Mouse (Mus musculus) lung, postnatal 0 days (tissue): ENCODE measurements around the gene Rsph10b. TPM values are rescaled to one million over a fixed set of nuclear protein-coding genes. Genes with fewer than 3 reads are reported as not detected.

Source experiments
- ATAC-seq: fragments of 200-750 bp; cut with Nextera tagmentation; 2 replicates; pipeline ENCODE4 v1.8.0; 2017; ENCODE audit warnings: moderate library complexity
- DNase-seq: peaks from one replicate; pipeline ENCODE4 v3.0.0-alpha.2; 2016; ENCODE audit warnings: low spot score
- H3K27ac ChIP-seq: fragments of 300-500 bp; sonication (generic); 2 replicates; pipeline ENCODE4 v1.5.1; 2014; ENCODE audit warnings: antibody characterized with exemption, mild to moderate bottlenecking, low read length, mixed read lengths
- H3K27me3 ChIP-seq: fragments of 300-500 bp; sonication (generic); replicated peaks from 2 replicates; pipeline ENCODE4 v1.6.1; 2014; ENCODE audit warnings: low read length, mixed read lengths; ENCODE audit not compliant: insufficient read depth
- H3K36me3 ChIP-seq: fragments of 300-500 bp; sonication (generic); 2 replicates; pipeline ENCODE4 v1.6.1; 2014; ENCODE audit warnings: low read length, mixed read lengths; ENCODE audit not compliant: insufficient read depth
- H3K4me1 ChIP-seq: fragments of 300-500 bp; sonication (generic); 2 replicates; pipeline ENCODE4 v1.6.1; 2014; ENCODE audit warnings: antibody characterized with exemption, low read depth, low read length, mixed read lengths; ENCODE audit not compliant: insufficient read depth
- H3K4me2 ChIP-seq: fragments of 300-500 bp; sonication (generic); replicated peaks from 2 replicates; pipeline ENCODE4 v1.6.1; 2014; ENCODE audit warnings: low read depth, mild to moderate bottlenecking, low read length, moderate library complexity, mixed read lengths
- H3K4me3 ChIP-seq: fragments of 300-500 bp; sonication (generic); 2 replicates; pipeline ENCODE4 v1.5.1; 2014; ENCODE audit warnings: low read depth, low read length
- H3K9ac ChIP-seq: fragments of 300-500 bp; sonication (generic); replicated peaks from 2 replicates; pipeline ENCODE4 v1.6.1; 2014; ENCODE audit warnings: low read depth, mild to moderate bottlenecking
- H3K9me3 ChIP-seq: fragments of 300-500 bp; sonication (generic); 2 replicates; pipeline ENCODE4 v1.6.1; 2016; ENCODE audit warnings: low read length, mixed read lengths
- CTCF ChIP-seq: IDR thresholded peaks from 2 replicates; pipeline ENCODE4 v1.5.1; 2016; ENCODE audit warnings: antibody characterized with exemption, mild to moderate bottlenecking
- EP300 ChIP-seq: IDR thresholded peaks from 2 replicates; pipeline ENCODE4 v1.6.1; 2016; ENCODE audit warnings: antibody characterized with exemption, mild to moderate bottlenecking, control low read depth
- WGBS: fragments of 180-500 bp; shearing (Covaris S2); extraction: QIAGEN DNeasy Blood & Tissue Kit; methylation state at CpG from one replicate; pipeline ENCODE4 v1.1.7; 2014; 5-methylcytosine and 5-hydroxymethylcytosine counted together
- polyA plus RNA-seq: library from polyadenylated mRNA; unstranded; fragments of >200 nt; fragmentation: Nextera tagmentation; extraction: Ambion mirVana; gene quantifications from 2 replicates; pipeline ENCODE4 v1.2.1, GENCODE M21; 2015

Gene Rsph10b
- polyA plus RNA-seq, 1 experiment from 2014 or later, result 3.0 TPM

GRCm38 (mm10) chr5:143980858-143981257, 48.0 kb downstream of the Rsph10b start:
- Histone ChIP-seq H3K9me3 (no peaks in the 10 kb centered on the region), H3K9ac (no peak overlapping the region), H3K4me2 (no peak overlapping the region), H3K4me3 (no peak overlapping the region), H3K27me3 (no peaks in the 10 kb centered on the region), H3K27ac (no peak overlapping the region), H3K36me3 (peaks cover 8% of the 10 kb centered on the region), H3K4me1 (no peaks in the 10 kb centered on the region)
- TF ChIP-seq EP300 (no peak), CTCF (no peak)
- ATAC-seq, result peak; percentile 47; the same call in 1 of the 2 replicates
- WGBS, result 19% methylated on average over 9 of the region's 9 CpGs
- peak; percentile 20 for DNase-seq

GRCm38 (mm10) chr5:143982361-143982760, 49.5 kb downstream of the Rsph10b start:
- TF ChIP-seq EP300 (no peak), CTCF (no peak)
- H3K27me3 ChIP-seq, result no peaks in the 10 kb centered on the region

GRCm38 (mm10) chr5:143985381-143985780, 52.5 kb downstream of the Rsph10b start:
- Histone ChIP-seq H3K36me3 (peaks cover 27% of the 10 kb centered on the region), H3K4me1 (no peaks in the 10 kb centered on the region), H3K27me3 (no peaks in the 10 kb centered on the region), H3K27ac (no peak overlapping the region), H3K4me3 (no peak overlapping the region), H3K9ac (no peak overlapping the region), H3K9me3 (no peaks in the 10 kb centered on the region), H3K4me2 (no peak overlapping the region)
- DNase-seq (no peak), ATAC-seq (no peak)
- TF ChIP-seq CTCF (no peak), EP300 (no peak)
- 60% methylated on average over 7 of the region's 7 CpGs for WGBS

More at GRCm38 (mm10) chr5:143982361-143982760, 49.5 kb downstream of the Rsph10b start:
- Histone ChIP-seq H3K4me2 (no peak overlapping the region), H3K4me1 (no peaks in the 10 kb centered on the region), H3K9me3 (no peaks in the 10 kb centered on the region), H3K36me3 (peaks cover 9% of the 10 kb centered on the region), H3K27ac (no peak overlapping the region), H3K4me3 (no peak overlapping the region), H3K9ac (no peak overlapping the region)
- DNase-seq (no peak), ATAC-seq (no peak)
- 51% methylated on average over 2 of the region's 2 CpGs for WGBS

GRCm38 (mm10) chr5:143987596-143987995, 54.8 kb downstream of the Rsph10b start:
- Histone ChIP-seq H3K9me3 (no peaks in the 10 kb centered on the region), H3K4me3 (no peak overlapping the region), H3K4me2 (no peak overlapping the region), H3K27ac (no peak overlapping the region), H3K36me3 (peaks cover 31% of the 10 kb centered on the region), H3K9ac (no peak overlapping the region), H3K4me1 (no peaks in the 10 kb centered on the region), H3K27me3 (no peaks in the 10 kb centered on the region)
- TF ChIP-seq CTCF (no peak), EP300 (no peak)
- no peak for ATAC-seq
- 100% methylated on average over 3 of the region's 3 CpGs for WGBS
- DNase-seq, result no peak

- Histone ChIP-seq H3K4me2 (no peak overlapping the region), H3K27me3 (no peaks in the 10 kb centered on the region), H3K9ac (no peak overlapping the region), H3K4me1 (no peaks in the 10 kb centered on the region; the same call in 1 of the 2 replicates), H3K4me3 (no peak overlapping the region), H3K27ac (no peak overlapping the region), H3K9me3 (no peaks in the 10 kb centered on the region), H3K36me3 (peaks cover 27% of the 10 kb centered on the region)
- TF ChIP-seq CTCF (no peak), EP300 (no peak)
- DNase-seq, result no peak
- 89% methylated on average over 4 of the region's 4 CpGs for WGBS
- no peak for ATAC-seq
Measured at GRCm38 (mm10) chr5:143989046-143989445, 56.2 kb downstream of the Rsph10b start.

- Histone ChIP-seq H3K27ac (no peak overlapping the region), H3K9ac (no peak overlapping the region), H3K27me3 (no peaks in the 10 kb centered on the region), H3K4me3 (no peak overlapping the region), H3K9me3 (no peaks in the 10 kb centered on the region), H3K36me3 (peaks cover 29% of the 10 kb centered on the region), H3K4me2 (no peak overlapping the region), H3K4me1 (no peaks in the 10 kb centered on the region; the same call in 1 of the 2 replicates)
- WGBS, result 48% methylated on average over 11 of the region's 11 CpGs
- TF ChIP-seq CTCF (no peak), EP300 (no peak)
- DNase-seq (peak; percentile 55), ATAC-seq (no peak)
Measured at GRCm38 (mm10) chr5:143990086-143990485, 57.3 kb downstream of the Rsph10b start.

- H3K36me3 ChIP-seq, result peaks cover 34% of the 10 kb centered on the region
- ATAC-seq, result peak; percentile 95
- TF ChIP-seq EP300 (peak; percentile 84), CTCF (no peak)
- H3K27me3 ChIP-seq, result no peaks in the 10 kb centered on the region
- no peaks in the 10 kb centered on the region; the same call in 1 of the 2 replicates for H3K4me1 ChIP-seq
- peak overlapping the region; percentile 32; the same call in 1 of the 2 replicates for H3K4me3 ChIP-seq
- H3K9me3 ChIP-seq, result no peaks in the 10 kb centered on the region
- peak; percentile 94 for DNase-seq
- no peak overlapping the region for H3K9ac ChIP-seq
- peak overlapping the region; percentile 86 for H3K27ac ChIP-seq
- peak overlapping the region; percentile 44; the same call in 1 of the 2 replicates for H3K4me2 ChIP-seq
- WGBS, result 38% methylated on average over 10 of the region's 10 CpGs
Measured at GRCm38 (mm10) chr5:143992661-143993060, 59.8 kb downstream of the Rsph10b start.
